Mouse (Mus musculus): ENCODE data around the gene Fau.

- no peak for TF ChIP-seq MAZ (IDR thresholded peaks at IDR 0.05; ENCODE audit: low read depth, low read length)
- no peak for TF ChIP-seq MAFK (IDR thresholded peaks at IDR 0.05; ENCODE audit: borderline replicate concordance, low read depth, low read length)
- TF ChIP-seq EP300 (IDR thresholded peaks at IDR 0.05; ENCODE audit: low read depth in 1 of 2, low read length in 2 of 2), result no peak
- no peak for TF ChIP-seq CHD2 (IDR thresholded peaks at IDR 0.05; ENCODE audit: low read length)
These were observed 16.2 kb downstream of the Fau start for GRCm38 (mm10) chr19:6073889-6074288.
